Mouse (Mus musculus) CD8-positive naive resting alpha-beta T cell, adult 2 months (primary cell): ENCODE results near the gene Chid1.

Source experiments
- DNase-seq, 2 experiments: peaks; one replicate each; pipeline ENCODE4 v3.0.0; 2022; ENCODE audit warnings: low read depth in 2 of 2, low spot score in 2 of 2

Chid1 gene

DNA sequence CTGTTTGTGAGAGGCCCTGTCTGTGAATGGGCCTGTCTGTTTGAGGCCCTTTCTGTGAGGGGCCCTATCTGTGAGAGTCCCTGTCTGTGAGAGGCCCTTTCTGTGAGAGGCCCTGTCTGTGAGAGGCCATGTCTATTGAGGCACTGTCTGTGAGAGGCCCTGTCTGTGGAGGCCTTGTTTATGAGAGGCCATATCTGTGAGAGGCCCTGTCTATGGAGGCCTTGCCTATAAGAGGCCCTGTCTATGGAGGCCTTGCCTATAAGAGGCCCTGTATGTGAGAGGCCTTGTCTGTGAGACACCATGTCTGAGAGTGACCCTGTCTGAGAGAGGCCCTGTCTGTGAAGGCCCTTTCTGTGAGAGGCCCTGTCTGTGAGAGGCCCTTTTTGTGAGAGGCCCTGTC is 31.5 kb downstream of the Chid1 start:
- no peak for DNase-seq

DNA sequence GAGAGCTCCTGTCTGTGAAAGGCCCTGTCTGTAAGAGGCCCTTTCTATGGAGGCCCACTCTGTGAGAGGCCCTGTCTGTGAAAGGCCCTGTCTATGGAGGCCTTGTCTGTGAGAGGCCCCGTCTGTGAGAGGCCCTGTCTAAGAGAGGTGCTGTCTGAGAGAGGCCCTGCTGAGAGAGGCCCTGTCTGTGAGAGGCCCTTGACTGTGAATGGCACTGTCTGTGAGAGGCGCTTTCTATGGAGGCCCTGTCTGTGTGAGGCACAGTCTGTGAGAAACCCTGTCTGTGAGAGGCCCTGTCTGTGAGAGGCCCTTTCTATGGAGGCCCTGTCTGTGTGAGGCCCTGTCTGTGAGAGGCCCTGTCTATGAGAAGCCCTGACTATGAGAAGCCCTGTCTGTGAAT is 33.4 kb downstream of the Chid1 start:
- DNase-seq = no peak

DNA sequence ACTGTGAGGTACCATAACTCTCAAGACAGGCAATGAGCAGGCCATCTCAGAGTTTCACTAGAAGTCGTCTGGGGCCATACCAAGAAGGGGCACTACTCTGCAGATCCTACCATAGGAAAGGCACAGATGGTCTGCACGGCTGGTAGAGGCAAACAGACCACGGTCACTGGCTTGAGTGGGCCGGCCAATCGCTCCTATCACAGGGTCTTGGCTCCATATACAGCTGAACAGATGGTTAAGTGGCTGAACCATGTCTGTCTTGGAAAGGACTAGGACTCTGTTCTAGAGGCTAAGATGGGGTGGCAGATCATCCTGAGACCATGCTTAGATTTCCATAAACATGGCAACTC is 37.1 kb downstream of the Chid1 start:
- DNase-seq = no peak

DNA sequence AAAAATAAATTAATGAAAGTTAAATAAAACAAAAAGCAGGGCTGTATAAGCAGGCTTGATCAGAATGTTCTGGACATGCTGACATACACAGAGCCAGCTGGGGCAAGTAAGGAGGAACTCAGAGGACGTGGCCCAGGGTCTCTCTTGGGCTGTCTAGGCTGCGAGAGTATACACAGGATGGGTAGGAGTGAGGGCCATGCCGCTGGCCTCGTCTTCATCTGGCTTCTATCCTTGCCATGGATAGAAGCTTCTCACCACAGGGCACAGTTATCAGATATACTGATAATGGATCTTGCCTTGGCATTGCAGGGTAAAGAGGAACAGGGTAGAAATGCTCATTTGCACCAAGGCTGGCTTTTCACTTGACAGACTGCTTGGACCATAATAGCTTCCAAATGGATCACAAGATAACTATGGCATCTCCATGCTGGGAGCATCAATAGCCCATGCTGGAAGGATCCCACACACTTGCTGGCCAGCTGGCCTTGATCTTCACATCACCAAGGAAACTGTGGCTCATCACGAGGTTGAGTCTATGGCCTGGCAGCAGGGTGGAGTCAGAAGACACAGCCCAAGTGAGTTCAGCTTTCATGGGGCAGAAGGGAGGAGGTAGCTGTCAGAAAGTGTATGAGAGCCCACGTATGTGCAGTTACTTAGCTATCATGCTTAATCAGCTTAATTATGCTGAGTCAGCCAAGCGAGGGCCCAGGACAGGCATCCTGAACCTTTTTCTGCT is 37.7 kb downstream of the Chid1 start:
- no peak for DNase-seq

DNA sequence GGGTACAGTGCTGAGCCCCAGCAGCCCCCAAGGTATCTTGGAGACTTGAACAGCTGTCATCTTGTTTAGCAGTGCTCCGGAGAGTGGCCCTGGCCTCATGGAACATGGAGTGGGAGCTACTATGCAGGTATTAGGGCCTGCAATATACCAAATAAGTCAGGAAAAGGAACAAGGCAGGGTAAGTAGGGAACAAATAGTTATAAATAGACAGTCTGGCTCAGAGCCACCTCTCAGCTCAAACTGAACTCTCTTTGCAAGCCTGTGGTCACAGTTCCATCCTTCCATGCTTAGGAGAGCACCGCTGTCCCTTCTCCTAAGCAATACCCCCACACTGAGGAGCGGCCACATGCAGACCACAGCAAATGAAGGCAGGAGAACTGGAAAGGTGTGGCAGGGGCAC is 42.1 kb downstream of the Chid1 start:
- DNase-seq = no peak

DNA sequence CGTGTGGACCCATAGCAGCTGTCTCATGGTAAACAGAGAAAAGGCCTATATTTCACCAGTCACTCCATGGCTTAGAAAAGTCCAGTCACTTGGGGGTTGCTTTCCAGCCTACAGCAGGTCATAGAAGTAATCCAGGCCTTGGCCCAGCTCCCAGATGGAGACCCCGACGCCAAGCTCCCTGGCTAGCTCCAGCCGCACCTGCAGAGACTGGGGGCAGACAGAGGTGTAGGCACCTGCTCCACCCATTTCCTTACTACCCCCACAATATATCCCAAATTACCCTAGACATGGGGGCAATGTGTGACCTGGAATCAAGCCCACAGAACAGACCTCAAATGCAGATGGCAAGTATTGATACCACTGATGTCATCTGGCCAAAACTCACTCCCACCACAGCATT is 43.7 kb downstream of the Chid1 start:
- no peak for DNase-seq

DNA sequence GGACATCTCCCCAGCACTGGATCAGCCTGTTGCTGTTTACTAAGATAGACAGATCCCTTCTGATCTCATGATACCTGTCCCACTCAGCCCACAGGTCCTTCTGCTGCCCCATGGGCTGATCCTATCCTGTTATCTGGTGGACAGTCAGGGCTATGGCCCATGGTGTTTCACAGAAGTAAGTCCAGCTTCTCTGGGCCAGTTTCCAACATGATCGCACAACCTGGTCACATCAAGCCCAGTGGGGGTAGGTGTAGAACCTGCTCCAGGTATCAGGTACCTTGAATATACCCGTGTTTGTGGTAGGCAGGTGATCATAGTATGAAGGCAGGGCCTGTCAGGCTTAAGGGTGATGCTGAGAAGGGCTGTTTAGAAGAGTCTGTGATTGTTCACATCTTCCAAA is 44.3 kb downstream of the Chid1 start:
- no peak for DNase-seq

DNA sequence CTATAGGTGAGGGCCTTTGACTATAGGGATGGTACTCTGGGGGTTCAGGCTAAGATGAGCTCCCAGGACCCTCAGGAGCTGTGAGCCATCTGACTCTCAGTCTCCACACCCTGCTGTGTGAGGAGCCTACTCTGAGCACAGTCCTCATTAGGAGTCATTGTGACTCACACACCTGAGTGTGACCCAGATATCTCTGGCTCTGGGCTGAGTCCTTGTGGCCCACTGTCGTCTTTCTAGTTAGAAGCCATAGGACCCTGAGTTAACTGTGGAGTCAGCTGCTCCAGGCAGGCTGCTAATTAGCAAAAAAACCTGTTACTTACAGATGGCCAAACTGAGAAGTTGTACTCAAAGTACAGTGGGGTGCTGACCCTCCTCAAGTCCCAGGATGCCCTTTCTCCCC is 45.9 kb downstream of the Chid1 start:
- DNase-seq = no peak

DNA sequence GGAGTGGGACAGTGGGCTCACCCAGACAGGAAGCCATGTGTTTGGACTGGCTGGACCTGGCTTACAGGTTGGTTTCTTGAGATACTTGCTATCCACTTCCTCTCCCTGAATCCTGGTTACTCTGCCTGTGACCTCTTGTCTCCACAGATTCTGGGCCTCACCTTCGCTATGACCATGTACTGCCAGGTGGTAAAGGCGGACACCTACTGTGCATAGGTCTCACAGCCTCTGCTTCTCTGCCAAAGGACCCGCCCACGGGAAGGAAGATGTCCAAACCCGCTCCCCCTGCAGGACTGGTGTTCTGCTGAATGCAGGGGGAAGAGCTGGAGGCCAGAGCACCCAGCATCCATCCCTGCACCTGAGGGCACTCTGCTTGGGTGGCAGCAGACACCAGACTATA is 46.9 kb downstream of the Chid1 start:
- DNase-seq = no peak

DNA sequence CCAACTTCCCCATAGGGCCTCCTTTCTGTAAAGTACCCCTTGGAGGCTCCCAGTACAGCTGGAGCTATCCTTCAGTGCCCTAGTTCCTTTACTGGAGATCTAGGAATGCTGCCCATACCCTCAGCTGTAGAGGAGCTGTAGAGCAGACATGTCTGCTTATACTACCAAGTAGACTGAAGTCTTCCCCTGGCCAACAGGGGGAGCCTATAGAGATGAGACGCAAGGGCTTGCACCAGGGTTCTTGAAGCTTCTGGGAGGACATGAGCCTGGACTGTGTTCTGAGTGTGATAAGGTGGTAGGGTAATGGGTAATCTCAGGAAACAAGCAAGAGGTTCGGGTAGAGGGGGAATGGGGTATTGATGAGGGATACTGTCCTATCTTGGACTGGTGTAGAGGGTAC is 48.5 kb downstream of the Chid1 start:
- no peak for DNase-seq

DNA sequence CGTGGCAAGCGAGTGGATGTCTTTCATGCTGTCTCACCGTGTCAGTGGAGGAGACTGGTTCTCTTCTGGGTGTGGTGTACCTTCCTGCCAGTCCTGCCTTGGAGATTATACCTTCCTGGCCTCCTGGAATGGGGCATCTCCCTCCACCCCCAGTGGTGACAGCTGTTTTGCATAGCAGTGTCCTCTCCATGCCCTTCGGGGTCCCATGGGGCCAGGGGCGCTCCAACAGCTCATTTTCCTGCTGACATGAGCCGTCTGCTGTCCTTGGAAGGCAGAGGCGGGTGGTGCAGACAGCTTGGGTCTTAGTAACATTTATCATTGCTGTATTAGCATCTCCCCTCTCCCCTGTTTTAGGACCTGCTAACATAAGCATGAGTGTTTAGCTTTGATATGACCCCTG is 52.5 kb downstream of the Chid1 start:
- DNase-seq = no peak

DNA sequence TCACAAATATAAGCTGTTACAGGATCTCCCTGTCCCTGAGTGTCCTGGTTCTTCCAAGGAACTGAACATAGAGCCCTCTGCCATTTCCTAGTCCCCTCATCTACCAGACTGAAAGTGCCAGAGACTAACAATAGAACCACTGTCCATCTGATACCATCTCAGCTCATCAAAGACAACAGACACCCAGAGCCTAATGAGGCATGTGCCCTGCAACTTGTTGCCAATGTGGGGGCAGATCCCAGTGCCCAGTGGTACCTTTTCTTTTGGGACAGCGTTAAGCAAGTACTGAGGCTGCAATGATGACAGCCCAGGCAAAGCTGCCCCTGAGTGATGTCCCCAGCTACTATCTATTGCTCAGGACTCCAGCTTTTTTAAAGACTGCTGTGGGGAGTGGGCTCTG is 53.4 kb downstream of the Chid1 start:
- no peak for DNase-seq

DNA sequence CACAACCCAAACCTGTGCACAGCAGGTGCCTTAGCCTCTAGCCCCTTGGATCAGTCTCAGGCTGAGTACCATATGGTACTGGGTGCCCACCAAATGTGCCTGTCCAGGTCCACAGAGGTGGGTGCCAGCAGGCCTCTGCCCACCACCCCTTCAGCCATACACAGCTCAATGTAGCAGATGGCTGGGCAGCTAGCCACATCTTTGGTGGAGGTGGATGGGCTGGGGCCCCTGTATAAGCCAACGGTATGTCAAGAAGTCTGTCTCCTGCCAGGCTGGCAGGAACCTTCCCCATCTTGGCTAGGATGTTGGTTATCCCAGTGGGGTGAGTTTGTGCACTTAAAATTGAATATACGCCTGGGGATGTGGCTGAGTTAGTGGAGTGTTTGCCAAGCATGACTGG is 54.1 kb downstream of the Chid1 start:
- DNase-seq = no peak

DNA sequence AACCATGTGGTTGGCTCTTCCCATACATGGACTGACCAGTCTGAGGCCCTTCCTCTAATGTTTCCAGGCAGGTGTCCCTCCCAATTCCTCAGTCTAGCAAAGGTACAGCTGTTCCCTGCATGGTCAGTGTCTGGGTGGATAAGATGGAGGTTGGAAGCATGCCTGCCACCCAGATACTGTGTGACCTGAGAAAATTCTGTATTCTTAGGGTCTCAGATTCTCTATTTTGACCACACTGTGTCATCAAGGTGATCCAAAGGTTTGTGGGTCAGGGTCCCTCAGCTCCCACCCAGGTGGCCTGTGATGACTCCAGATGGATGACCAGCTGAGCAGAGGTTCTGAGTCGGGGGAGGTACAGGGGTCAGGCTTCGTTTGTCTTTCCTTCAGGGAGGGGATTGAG is 54.5 kb downstream of the Chid1 start:
- DNase-seq = no peak

DNA sequence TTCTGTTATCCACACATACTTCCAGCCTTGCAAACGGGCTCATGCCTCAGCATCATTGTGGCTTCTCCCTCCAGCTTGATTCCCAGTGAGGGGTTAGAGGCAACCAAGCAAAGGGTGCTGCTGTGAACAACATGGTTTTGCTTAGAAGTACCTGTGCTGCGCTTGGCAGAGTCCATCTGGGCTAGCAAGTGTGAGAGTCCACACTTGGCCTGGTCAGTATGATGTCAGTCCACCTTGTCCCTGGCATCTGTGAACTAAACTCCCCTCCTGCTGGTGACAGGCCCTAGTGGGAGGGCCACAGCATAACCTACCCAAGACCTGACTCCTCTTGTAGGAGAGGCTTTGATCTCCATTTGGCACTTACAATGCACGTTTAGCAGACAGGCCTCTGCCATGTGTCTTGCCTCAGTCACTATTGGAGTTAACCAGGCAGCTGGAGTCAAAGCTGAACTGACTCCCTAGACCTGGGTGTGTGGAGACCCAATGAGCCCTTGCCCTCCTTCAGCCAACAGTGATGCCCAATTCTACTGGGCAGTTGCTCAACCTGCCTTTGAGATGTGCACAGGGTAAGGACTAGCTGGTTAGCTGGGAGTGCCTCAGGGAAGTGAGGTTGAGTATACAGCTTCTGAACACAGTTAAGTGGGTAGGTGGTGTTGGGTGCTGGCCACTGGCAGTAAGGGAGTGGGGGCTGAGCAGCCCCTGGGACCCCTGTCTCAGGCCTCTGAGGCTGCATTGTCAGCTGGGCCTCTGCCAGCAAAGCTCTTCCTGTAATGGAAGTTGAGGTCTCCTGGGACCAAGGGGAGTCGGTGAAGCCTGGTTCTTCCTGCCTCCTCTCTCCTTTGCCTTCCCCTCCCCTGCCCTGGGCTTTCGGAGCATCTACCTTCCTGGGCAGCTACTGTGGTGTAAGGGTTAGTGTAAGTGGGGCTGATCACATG is 55.2 kb downstream of the Chid1 start:
- DNase-seq = no peak

DNA sequence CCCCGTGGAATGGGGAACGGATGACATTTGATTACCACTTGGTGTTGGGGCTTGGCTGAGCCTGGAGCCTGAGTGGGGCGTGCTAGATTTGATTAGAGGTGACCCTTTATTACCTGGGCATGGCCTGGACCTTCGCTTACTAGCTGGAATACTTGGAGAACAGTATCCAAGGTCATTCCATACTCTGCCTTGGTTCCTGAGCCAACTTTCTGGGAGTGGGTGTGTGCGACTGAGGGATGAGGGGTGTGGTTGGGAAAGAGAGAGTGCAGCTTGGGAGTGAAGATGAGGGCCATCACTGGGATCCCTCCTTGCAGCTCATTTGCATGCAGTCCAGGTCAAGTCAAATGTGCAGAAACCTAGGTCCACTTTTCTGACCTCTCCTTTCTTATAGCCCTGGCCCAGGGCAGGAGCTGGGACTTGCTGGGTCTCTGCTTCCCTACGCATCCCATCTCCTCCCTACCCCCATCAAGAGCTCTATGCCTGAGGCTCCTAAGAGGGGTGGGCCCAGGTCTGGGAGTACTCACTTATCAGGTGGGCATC is 56.5 kb downstream of the Chid1 start:
- DNase-seq = no peak

DNA sequence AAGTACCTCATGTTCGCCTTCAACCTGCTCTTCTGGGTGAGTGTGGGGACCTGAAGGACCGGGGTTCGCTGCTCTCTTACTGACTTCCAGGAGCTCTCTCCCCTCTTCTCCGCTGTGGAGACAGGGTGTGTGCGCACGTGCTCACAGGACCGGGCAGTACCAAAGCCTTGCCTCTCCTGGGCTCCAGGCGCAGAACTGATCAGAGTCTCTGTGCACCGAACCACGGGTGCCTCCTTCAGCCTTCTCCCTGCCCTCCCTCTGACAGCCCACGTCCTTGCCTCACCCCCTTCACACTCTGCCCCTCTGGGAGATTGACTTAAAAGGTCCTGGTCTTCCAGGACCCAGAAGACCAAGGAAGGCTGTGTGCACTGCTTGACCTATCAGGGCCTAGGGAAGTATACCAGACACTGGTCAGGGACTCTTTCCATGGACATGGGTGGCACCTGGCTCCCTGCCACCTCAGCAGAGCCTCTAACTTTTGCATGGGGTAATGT is 57.1 kb downstream of the Chid1 start:
- no peak for DNase-seq

DNA sequence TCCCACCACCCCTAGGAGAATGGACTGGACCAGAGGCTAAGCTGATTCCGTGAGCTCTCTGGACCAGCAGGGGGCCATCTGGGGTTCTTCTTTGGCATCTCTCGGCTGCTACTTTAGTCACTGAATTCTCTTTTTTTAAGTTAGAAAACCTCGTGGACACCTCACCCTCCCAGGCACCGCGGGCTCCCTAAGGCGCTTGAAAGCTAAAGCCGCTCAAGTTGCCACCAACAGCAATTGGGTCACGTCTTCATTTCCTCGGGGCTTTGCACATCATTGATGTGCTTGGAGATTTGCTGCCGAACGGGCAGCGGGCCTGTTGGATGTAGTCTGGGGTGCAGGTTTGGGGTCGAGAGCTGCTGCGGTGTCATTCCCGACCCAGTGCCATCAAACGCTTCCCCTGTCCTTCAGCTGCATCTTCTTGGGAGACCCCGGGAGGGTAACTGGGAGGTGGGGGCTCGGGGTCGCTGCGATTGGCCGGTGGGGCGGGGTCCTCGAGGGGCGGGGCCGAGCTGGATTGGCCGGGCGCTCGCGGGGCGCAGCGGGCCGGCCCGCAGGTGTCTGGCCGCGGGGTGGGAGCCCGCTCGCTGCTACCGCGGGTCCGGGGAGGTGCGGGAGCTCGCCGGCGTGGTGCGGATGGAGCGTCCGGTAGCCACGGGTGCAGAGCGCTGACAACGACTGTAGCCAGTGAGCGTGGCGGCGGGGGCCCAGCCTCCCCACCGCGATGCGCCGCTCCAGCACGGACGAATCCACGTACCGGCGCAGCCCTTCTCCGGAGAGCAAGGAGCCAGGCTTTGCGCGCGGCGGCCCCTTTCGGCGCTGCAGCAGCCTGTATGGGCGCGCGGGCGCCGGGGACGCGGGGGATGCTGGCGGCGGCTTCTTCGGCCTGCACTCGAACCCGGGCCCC is 57.9 kb downstream of the Chid1 start:
- DNase-seq = no peak

DNA sequence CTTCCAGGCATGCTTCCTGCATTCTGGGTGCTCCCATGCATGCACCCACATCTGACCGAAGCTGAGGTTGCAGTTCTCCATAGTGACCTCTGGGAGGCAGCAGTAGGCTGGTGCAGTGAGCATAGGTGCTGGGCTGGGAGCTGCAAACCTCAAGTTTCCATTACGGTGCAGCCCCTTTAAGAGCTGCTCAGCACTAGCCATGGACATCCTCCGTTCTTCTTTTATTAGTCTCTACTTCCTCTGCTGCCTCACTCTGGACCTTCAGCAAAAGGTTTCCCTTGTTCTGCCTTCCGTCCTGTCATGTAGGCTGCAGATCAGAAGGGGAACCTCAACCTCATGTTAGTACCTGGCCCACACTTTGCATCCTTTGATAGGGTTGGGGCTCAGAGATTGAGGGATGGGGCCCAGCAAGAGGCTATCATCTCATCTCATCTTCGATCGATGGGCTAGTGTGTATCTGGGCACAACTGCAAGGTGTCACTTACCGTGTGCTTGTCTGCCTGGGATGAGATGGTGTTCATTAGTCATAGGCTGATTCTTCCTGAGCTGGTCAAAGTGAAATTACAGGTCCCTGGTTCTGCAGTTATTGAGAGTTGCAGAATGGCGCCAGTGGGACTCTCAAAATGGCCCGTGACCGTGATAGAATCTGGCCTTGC is 58.7 kb downstream of the Chid1 start:
- DNase-seq = peak; percentile 63 to 71

DNA sequence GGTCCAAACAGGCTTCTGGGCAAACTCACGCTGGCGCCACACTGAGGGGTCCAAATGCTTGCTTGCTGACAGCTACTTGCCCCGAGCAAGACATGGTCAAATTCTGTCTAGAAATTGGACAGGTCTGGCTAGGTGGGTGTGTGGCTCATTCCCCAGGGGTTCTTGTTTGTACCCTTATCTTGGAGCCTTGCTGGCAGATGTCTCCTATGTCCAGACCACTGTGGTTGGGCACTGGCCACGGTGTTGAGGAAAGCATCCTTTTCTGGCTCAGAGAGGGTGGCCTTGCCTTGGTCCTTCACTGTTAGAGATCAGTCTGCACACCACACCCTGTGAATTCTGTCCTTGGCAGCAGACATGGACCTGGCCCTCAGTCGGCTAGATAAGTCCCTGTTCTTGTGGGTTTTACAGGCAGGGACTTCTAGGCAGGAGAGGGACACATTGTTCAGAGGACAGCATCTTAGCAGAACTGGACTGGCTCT is 61.3 kb downstream of the Chid1 start:
- DNase-seq = no peak
